ENCODE assay signal across 8 mouse cellular contexts in the genomic region with DNA sequence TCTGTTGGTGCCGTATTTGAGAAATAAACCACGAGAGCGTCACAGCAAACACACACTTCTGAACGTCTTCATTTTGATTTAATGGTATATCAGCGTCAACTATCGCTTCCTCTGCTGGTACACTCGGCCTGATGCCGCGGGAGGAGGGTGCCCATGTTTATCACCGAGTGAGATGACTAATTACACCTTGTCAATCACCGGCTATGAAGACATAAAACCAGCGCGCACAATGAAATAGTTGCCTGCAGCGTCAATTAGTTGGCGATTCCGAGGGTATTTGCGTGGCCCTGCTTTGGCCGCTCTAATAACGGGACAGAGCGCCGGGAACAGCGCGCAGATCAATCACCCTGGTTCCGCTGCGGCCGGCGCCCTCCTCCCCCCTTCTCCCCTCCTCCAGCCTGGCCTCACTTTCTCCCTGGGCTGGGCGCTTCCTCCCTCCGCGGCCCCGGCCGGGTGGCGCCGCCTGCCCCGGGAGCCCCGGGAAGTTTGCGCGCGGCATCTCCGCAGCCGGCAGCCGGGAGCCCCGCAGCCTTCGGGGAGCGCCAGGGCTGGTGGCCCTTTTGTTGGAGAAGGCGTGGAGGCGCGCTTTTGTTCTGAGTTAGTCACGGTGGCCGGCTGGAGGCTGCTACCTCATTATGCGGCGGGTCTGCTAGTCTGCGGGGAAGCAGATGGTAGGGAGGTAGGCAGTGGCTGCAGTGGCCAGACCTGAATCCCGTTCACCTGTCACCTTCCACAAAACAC. TPM values are rescaled to one million over a fixed set of nuclear protein-coding genes. Genes with fewer than 3 reads are reported as not detected.
DNase-seq lines count a peak whose midpoint lies in the region; TF ChIP-seq lines count a peak whose summit lies in the region.

No protein-coding gene starts in this region.

- no peaks in the 10 kb centered on the region for H3K36me3 ChIP-seq in hindbrain, embryonic 10.5 days
- H3K36me3 ChIP-seq in megakaryocyte, embryonic 14.5 days (replicated peaks; ENCODE audit: low read length) = no peaks in the 10 kb centered on the region

- H3K4me1 ChIP-seq in hindbrain, embryonic 10.5 days (replicated peaks) = peaks cover 61% of the 10 kb centered on the region
- peaks cover 39% of the 10 kb centered on the region for H3K4me1 ChIP-seq in megakaryocyte, embryonic 14.5 days

- H3K4me3 ChIP-seq in hindbrain, embryonic 10.5 days = peak overlapping the region; percentile 52
- H3K4me3 ChIP-seq in megakaryocyte, embryonic 14.5 days (replicated peaks) = peak overlapping the region; percentile 80

- no peak for TF ChIP-seq CTCF in brain, embryonic 14.5 days (IDR thresholded peaks at IDR 0.05; ENCODE audit: borderline replicate concordance, extremely low read depth, insufficient read depth, insufficient read length)

- H3K27me3 ChIP-seq in hindbrain, embryonic 10.5 days (ENCODE audit: insufficient read depth, poor library complexity, severe bottlenecking) = peaks cover 100% of the 10 kb centered on the region
- H3K27me3 ChIP-seq in megakaryocyte, embryonic 14.5 days (replicated peaks) = peaks cover 98% of the 10 kb centered on the region

- H3K27ac ChIP-seq in hindbrain, embryonic 10.5 days = peak overlapping the region; percentile 86

- WGBS in hindbrain, embryonic 10.5 days = under 1% methylated on average over 54 of the region's 54 CpGs

- no peaks in the 10 kb centered on the region for H3K9me3 ChIP-seq in hindbrain, embryonic 10.5 days
- no peaks in the 10 kb centered on the region for H3K9me3 ChIP-seq in megakaryocyte, embryonic 14.5 days

- no peak for TF ChIP-seq POLR2A in brain, embryonic 14.5 days (IDR thresholded peaks at IDR 0.05; ENCODE audit: borderline replicate concordance, extremely low read depth, insufficient read depth, insufficient read length, poor library complexity, severe bottlenecking)

- peak; percentile 51 to 57 for DNase-seq in layer of hippocampus, postnatal 14 days (ENCODE audit: low spot score in 2 of 2)
- no peak for DNase-seq in layer of hippocampus, adult 9-10 months (ENCODE audit: low spot score)
- peak; percentile 94 for DNase-seq in brain, embryonic 14.5 days (ENCODE audit: low read depth)
- peak; percentile 84 for DNase-seq in hindbrain, embryonic 10.5 days (ENCODE audit: low spot score)
- no peak for DNase-seq in spleen, postnatal 10 days (ENCODE audit: low spot score in 2 of 2)
- DNase-seq in adrenal gland, postnatal 25 days = no peak
- no peak for DNase-seq in adrenal gland, postnatal 10 days

RNA-seq across cellular contexts. Expression of a gene that starts 8.9 kb away (rescaled TPM):
- 100 to 1,000 TPM in 1 of 2 experiments, 10 to 100 TPM in 1; 96.7 to 100 TPM for total RNA-seq in layer of hippocampus, postnatal 14 days (2021)
- polyA plus RNA-seq in brain, embryonic 14.5 days (2012; rRNA removed) = 160 and 273 TPM in 2 replicates
- 17.4 and 26.4 TPM in 2 replicates for polyA plus RNA-seq in hindbrain, embryonic 10.5 days (2016; fragmentation: Nextera tagmentation; extraction: Ambion mirVana)
- 0.03 TPM in 1 of 2 replicates, not detected in the other for polyA plus RNA-seq in megakaryocyte, embryonic 14.5 days (2012; ENCODE audit: insufficient read depth, low replicate concordance)
- total RNA-seq in adrenal gland, postnatal 25 days (2021) = not detected in 2 replicates
- 1 to 10 TPM in 1 of 2 experiments, under 1 TPM in 1; 0.91 to 1.5 TPM for total RNA-seq in adrenal gland, postnatal 10 days (2021)

Comparison
In these comparisons a context has a peak if more than half of its experiments do, and no peak if none do; other contexts are left out.
1. DNase-seq: peak in layer of hippocampus, postnatal 14 days (2 of 2), brain, embryonic 14.5 days (single experiment) and hindbrain, embryonic 10.5 days (single experiment); none in layer of hippocampus, adult 9-10 months (single experiment), spleen, postnatal 10 days (0 of 2), adrenal gland, postnatal 25 days (single experiment) and adrenal gland, postnatal 10 days (single experiment).
2. RNA of a gene that starts 8.9 kb away (total RNA-seq): 96.7 to 100 TPM in layer of hippocampus, postnatal 14 days; 0.91 to 1.5 TPM in adrenal gland, postnatal 10 days and not detected in adrenal gland, postnatal 25 days; every median in the first group is over 10 times any median in the second.